In the genomic region with DNA sequence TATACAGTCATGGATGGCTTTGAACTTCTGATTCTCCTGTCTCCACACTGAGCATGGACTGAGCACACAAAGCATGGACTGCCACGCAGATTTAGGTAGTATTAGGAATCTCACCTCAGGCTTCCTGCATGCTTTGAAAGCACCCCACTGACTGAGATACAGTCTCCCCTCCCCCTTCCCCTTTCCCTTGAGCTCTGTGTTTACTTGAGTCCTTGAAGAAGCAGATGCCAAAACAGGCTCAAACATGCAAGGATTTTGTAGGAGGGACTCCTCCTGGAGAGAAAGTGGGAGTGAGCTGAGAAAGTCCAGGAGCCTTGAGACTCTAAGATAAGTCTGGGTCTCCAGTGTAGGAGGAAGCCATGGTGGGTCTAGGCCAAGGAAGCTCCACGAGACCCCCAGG, we compare ENCODE assay signal across 15 mouse cellular contexts.
"Had no signal": no experiment of that assay in that cellular context is flagged by ENCODE, and none has a peak within 500 bp of the region (broad histone marks: within the 10 kb centered on the region; RNA-seq: fewer than 3 reads in every experiment).

No protein-coding gene starts in this region.

- H3K4me1 ChIP-seq: liver, embryonic 13.5 days had no signal

- H3K4me2 ChIP-seq: liver, embryonic 13.5 days; midbrain, embryonic 12.5 days; midbrain, embryonic 15.5 days; neural tube, embryonic 13.5 days had no signal

- H3K9ac ChIP-seq: liver, embryonic 13.5 days; midbrain, embryonic 12.5 days; midbrain, embryonic 15.5 days; neural tube, embryonic 13.5 days had no signal

- DNase-seq: kidney, adult 8-10 months; kidney, postnatal 14 days; kidney, postnatal 4 days; liver, embryonic 13.5 days; lung, adult 2 months; lung, postnatal 14 days; lung, postnatal 4 days; right cerebral cortex, postnatal 25 days; thymus, adult 2 months; thymus, postnatal 14 days; thymus, postnatal 4 days had no signal

- H3K4me3 ChIP-seq: liver, embryonic 13.5 days; midbrain, embryonic 12.5 days; midbrain, embryonic 15.5 days; myocyte; neural tube, embryonic 13.5 days had no signal

- H3K9me3 ChIP-seq: liver, embryonic 13.5 days; midbrain, embryonic 12.5 days; midbrain, embryonic 15.5 days; neural tube, embryonic 13.5 days had no signal

- H3K27ac ChIP-seq: liver, embryonic 13.5 days; midbrain, embryonic 12.5 days; midbrain, embryonic 15.5 days; neural tube, embryonic 13.5 days had no signal

- H3K27me3 ChIP-seq: liver, embryonic 13.5 days; midbrain, embryonic 15.5 days; neural tube, embryonic 13.5 days had no signal

- H3K36me3 ChIP-seq: liver, embryonic 13.5 days; midbrain, embryonic 12.5 days; midbrain, embryonic 15.5 days; neural tube, embryonic 13.5 days had no signal

- ATAC-seq: midbrain, embryonic 15.5 days had no signal
